Mouse (Mus musculus): ENCODE results near the gene Muc2. TPM values are rescaled to one million over a fixed set of nuclear protein-coding genes. Genes with fewer than 3 reads are reported as not detected.

The Muc2 gene
- polyA plus RNA-seq, 1 experiment = 0.08 TPM

- peaks cover 3% of the 10 kb centered on the region for H3K27me3 ChIP-seq (ENCODE audit: control insufficient read depth)
- no peaks in the 10 kb centered on the region for H3K9me3 ChIP-seq (ENCODE audit: control insufficient read depth, low read length)
- no peaks in the 10 kb centered on the region for H3K36me3 ChIP-seq (ENCODE audit: control insufficient read depth)
- no peak overlapping the region for H3K4me3 ChIP-seq (replicated peaks)
- no peaks in the 10 kb centered on the region for H3K4me1 ChIP-seq (ENCODE audit: control insufficient read depth)
- no peak for TF ChIP-seq GATA1 (IDR thresholded peaks at IDR 0.05; ENCODE audit: low read length)
- TF ChIP-seq TAL1 (IDR thresholded peaks at IDR 0.05; ENCODE audit: low read length) = no peak
Measured at GRCm38 (mm10) chr7:141747451-141748100, 57.4 kb downstream of the Muc2 start.

DNA sequence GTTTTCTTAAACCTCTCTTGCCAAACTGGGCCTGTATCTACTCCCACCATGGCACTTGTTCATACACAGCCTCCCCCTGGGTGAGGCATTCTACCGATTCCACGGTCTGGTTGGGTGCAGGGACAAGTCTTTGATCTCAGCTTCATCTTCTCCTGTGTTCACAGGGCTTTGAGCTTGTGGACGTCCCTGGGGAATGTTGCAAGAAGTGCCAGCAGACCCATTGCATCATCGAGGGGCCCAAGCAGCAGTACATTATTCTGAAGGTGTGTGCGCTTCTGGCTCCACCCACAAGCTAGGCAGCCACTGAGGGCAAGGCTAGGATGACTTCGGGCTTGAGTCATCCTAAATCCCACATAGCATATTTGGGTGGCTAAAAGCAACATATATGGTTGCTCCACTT is 62.4 kb downstream of the Muc2 start:
- Histone ChIP-seq H3K9me3 (ENCODE audit: control insufficient read depth, low read length) (no peaks in the 10 kb centered on the region), H3K27me3 (ENCODE audit: control insufficient read depth) (peaks cover 13% of the 10 kb centered on the region)
- TF ChIP-seq TAL1 (IDR thresholded peaks at IDR 0.05; ENCODE audit: low read length) = no peak
- no peak for TF ChIP-seq GATA1 (IDR thresholded peaks at IDR 0.05; ENCODE audit: low read length)

DNA sequence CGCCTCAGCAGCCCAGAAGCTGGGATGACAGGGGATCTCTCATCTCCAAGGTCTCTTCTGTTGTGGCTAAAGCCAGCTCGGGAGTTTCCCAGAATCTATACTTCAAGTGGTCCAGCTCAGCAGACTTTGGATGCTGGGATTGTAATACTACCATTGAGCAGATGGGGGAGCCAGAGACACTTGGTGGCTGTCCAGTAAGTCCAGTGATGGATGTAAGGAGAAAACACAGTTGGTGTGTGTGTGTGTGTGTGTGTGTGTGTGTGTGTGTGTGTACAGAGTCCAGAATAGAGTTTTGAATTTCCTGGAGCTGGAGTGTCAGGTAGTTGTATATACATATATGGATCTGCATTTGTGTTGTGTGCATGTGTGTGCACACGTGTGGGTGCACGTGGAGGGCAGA is 65.7 kb downstream of the Muc2 start:
- TF ChIP-seq TAL1 (IDR thresholded peaks at IDR 0.05; ENCODE audit: low read length) (no peak), GATA1 (IDR thresholded peaks at IDR 0.05; ENCODE audit: low read length) (no peak)
- Histone ChIP-seq H3K36me3 (ENCODE audit: control insufficient read depth) (no peaks in the 10 kb centered on the region), H3K27me3 (ENCODE audit: control insufficient read depth) (peaks cover 36% of the 10 kb centered on the region), H3K4me3 (replicated peaks) (no peak overlapping the region), H3K4me1 (ENCODE audit: control insufficient read depth) (peaks cover 12% of the 10 kb centered on the region), H3K9me3 (ENCODE audit: control insufficient read depth, low read length) (no peaks in the 10 kb centered on the region)

More for the DNA sequence above, 62.4 kb downstream of the Muc2 start:
- Histone ChIP-seq H3K36me3 (ENCODE audit: control insufficient read depth) (no peaks in the 10 kb centered on the region), H3K4me3 (replicated peaks) (no peak overlapping the region), H3K4me1 (ENCODE audit: control insufficient read depth) (no peaks in the 10 kb centered on the region; the same call in none of the 2 replicates)

- H3K27me3 ChIP-seq (ENCODE audit: control insufficient read depth) = peaks cover 59% of the 10 kb centered on the region
- TF ChIP-seq TAL1 (IDR thresholded peaks at IDR 0.05; ENCODE audit: low read length) = no peak
- TF ChIP-seq GATA1 (IDR thresholded peaks at IDR 0.05; ENCODE audit: low read length) = no peak
- H3K9me3 ChIP-seq (ENCODE audit: control insufficient read depth, low read length) = no peaks in the 10 kb centered on the region
- no peak overlapping the region for H3K4me3 ChIP-seq (replicated peaks)
- no peaks in the 10 kb centered on the region for H3K36me3 ChIP-seq (ENCODE audit: control insufficient read depth)
- H3K4me1 ChIP-seq (ENCODE audit: control insufficient read depth) = peaks cover 12% of the 10 kb centered on the region
Measured at GRCm38 (mm10) chr7:141758291-141758690, 68.2 kb downstream of the Muc2 start.

DNA sequence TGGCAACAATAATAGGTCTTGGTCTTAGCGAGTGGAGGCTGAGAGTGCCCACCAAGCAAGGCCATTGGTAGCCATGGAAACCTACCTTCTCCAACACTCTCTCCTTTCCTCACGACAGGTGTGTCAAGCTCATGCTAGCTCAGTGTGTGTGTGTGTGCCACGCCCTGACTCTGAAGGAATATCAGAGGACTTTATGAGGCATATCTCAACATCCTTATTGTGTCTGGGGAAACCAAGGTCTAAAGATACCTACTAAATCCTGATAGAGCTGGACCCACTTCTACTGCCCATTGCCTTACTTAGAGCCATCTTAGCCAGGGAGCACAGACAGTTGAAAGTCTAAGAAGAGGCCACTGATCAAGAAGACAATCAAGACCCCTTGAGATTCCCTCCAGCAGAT is 80.4 kb downstream of the Muc2 start:
- Histone ChIP-seq H3K9me3 (ENCODE audit: control insufficient read depth, low read length) (peaks cover 3% of the 10 kb centered on the region; the same call in 1 of the 2 replicates), H3K27me3 (ENCODE audit: control insufficient read depth) (peaks cover 10% of the 10 kb centered on the region), H3K4me1 (ENCODE audit: control insufficient read depth) (peaks cover 91% of the 10 kb centered on the region), H3K4me3 (replicated peaks) (peak overlapping the region; percentile 52), H3K36me3 (ENCODE audit: control insufficient read depth) (peaks cover 4% of the 10 kb centered on the region)
- TF ChIP-seq GATA1 (IDR thresholded peaks at IDR 0.05; ENCODE audit: low read length) = no peak
- TF ChIP-seq TAL1 (IDR thresholded peaks at IDR 0.05; ENCODE audit: low read length) = no peak

DNA sequence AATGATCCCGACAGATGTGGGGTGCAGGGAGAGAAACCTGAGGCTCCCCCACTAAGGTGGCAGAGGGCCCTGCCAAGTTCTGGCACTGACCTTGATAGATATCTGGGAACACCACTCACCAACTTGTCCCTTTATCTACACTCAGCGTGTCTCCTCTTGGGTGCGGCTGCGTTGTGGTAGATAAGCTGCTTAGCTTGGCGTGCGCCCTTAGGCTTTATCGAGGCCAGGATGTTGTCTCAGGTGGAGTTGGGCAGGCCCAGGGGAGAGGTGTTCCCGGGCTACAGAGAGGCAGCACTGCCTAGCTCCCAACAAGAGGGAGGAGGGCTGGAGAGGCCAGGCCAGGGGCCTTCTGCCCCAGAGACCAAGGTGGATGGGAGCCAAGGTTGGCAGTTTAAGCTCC is 80.8 kb downstream of the Muc2 start:
- peak overlapping the region; percentile 52 for H3K4me3 ChIP-seq (replicated peaks)
- H3K27me3 ChIP-seq (ENCODE audit: control insufficient read depth) = peaks cover 7% of the 10 kb centered on the region
- H3K9me3 ChIP-seq (ENCODE audit: control insufficient read depth, low read length) = peaks cover 3% of the 10 kb centered on the region; the same call in 1 of the 2 replicates
- peaks cover 4% of the 10 kb centered on the region for H3K36me3 ChIP-seq (ENCODE audit: control insufficient read depth)
- H3K4me1 ChIP-seq (ENCODE audit: control insufficient read depth) = peaks cover 91% of the 10 kb centered on the region
- peak; percentile 97 for TF ChIP-seq GATA1 (IDR thresholded peaks at IDR 0.05; ENCODE audit: low read length)
- TF ChIP-seq TAL1 (IDR thresholded peaks at IDR 0.05; ENCODE audit: low read length) = peak; percentile 98

DNA sequence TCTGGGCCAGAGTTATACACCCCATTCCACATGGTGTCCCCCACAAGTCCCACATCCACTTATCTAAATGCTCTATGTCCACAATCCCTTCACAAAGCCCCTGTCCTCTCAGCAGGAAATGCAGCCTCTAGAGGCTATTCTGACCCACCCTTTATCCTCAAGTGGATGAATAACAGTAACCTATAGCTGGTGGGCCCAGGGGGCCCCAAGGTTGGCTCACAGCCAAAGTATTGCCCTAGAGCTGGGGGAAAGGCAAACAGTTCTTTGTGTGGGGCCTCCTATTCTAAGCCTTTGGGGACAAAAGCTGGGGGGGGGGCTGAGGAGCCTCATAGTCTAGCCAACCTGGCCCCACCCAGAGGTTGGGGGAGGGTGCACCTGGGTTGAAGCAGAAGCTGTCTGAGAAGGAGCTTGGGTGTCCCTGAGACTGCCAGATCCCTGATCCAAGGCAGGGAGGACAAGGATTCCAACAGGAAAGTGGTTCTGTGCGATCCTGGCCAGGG is 82.0 kb downstream of the Muc2 start:
- H3K27me3 ChIP-seq (ENCODE audit: control insufficient read depth) = peaks cover 13% of the 10 kb centered on the region
- peak overlapping the region; percentile 52 for H3K4me3 ChIP-seq (replicated peaks)
- H3K36me3 ChIP-seq (ENCODE audit: control insufficient read depth) = peaks cover 4% of the 10 kb centered on the region
- H3K4me1 ChIP-seq (ENCODE audit: control insufficient read depth) = peaks cover 85% of the 10 kb centered on the region
- TF ChIP-seq TAL1 (IDR thresholded peaks at IDR 0.05; ENCODE audit: low read length) (no peak), GATA1 (IDR thresholded peaks at IDR 0.05; ENCODE audit: low read length) (no peak)
- peaks cover 13% of the 10 kb centered on the region for H3K9me3 ChIP-seq (ENCODE audit: control insufficient read depth, low read length)

DNA sequence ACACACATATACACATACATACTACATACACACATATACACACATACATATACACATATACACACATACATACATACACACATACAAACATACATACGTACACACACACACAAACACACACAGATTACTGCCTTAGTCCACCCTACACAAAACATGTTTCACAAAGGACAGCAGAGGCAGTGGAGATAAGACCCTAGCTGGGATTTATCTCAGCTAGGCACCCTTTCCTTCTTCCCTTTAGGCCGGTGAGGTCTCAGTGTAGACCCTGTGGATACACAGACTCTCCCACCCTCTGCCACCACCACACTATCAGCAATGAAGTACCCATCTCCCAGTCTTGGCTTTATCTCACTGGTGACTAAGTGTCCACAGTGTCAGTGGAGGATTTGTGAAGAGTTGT is 84.7 kb downstream of the Muc2 start:
- Histone ChIP-seq H3K4me3 (replicated peaks) (no peak overlapping the region), H3K4me1 (ENCODE audit: control insufficient read depth) (peaks cover 65% of the 10 kb centered on the region), H3K9me3 (ENCODE audit: control insufficient read depth, low read length) (peaks cover 10% of the 10 kb centered on the region), H3K36me3 (ENCODE audit: control insufficient read depth) (peaks cover 2% of the 10 kb centered on the region), H3K27me3 (ENCODE audit: control insufficient read depth) (peaks cover 40% of the 10 kb centered on the region)
- no peak for TF ChIP-seq GATA1 (IDR thresholded peaks at IDR 0.05; ENCODE audit: low read length)
- no peak for TF ChIP-seq TAL1 (IDR thresholded peaks at IDR 0.05; ENCODE audit: low read length)

GRCm38 (mm10) chr7:141776199-141776598 is 86.1 kb downstream of the Muc2 start:
- TF ChIP-seq TAL1 (IDR thresholded peaks at IDR 0.05; ENCODE audit: low read length) (no peak), GATA1 (IDR thresholded peaks at IDR 0.05; ENCODE audit: low read length) (no peak)
- Histone ChIP-seq H3K27me3 (ENCODE audit: control insufficient read depth) (peaks cover 54% of the 10 kb centered on the region), H3K9me3 (ENCODE audit: control insufficient read depth, low read length) (peaks cover 10% of the 10 kb centered on the region), H3K4me3 (replicated peaks) (no peak overlapping the region), H3K4me1 (ENCODE audit: control insufficient read depth) (peaks cover 52% of the 10 kb centered on the region), H3K36me3 (ENCODE audit: control insufficient read depth) (no peaks in the 10 kb centered on the region; the same call in 1 of the 2 replicates)
